Mouse (Mus musculus) heart, embryonic 10.5 days (tissue): Measurements from ENCODE around the gene Nucb2. TPM values are rescaled to one million over a fixed set of nuclear protein-coding genes. Genes with fewer than 3 reads are reported as not detected.
A peak's percentile ranks its signal among the peaks of the same experiment; 100 is the strongest.

Experiments
- DNase-seq: peaks from one replicate; pipeline ENCODE4 v3.0.0-alpha.2; 2017; ENCODE audit warnings: low spot score
- H3K27ac ChIP-seq: fragments of 300-500 bp; sonication (generic); 2 replicates; pipeline ENCODE4 v1.5.1; 2016; ENCODE audit warnings: mild to moderate bottlenecking
- H3K27me3 ChIP-seq: fragments of 300-500 bp; sonication (generic); 2 replicates; pipeline ENCODE4 v1.6.1; 2016; ENCODE audit warnings: mild to moderate bottlenecking; ENCODE audit not compliant: poor library complexity, insufficient read depth, severe bottlenecking
- H3K36me3 ChIP-seq: fragments of 300-500 bp; sonication (generic); 2 replicates; pipeline ENCODE4 v1.6.1; 2016; ENCODE audit warnings: mild to moderate bottlenecking, moderate library complexity
- H3K4me1 ChIP-seq: fragments of 300-500 bp; sonication (generic); 2 replicates; pipeline ENCODE4 v1.6.1; 2016; ENCODE audit warnings: mild to moderate bottlenecking
- H3K4me3 ChIP-seq: fragments of 300-500 bp; sonication (generic); 2 replicates; pipeline ENCODE4 v1.5.1; 2016; ENCODE audit warnings: mild to moderate bottlenecking, moderate library complexity
- H3K9me3 ChIP-seq: fragments of 300-500 bp; sonication (generic); 2 replicates; pipeline ENCODE4 v1.6.1; 2016; ENCODE audit warnings: mild to moderate bottlenecking, moderate library complexity
- WGBS: fragments of 180-500 bp; shearing (Covaris S2); methylation state at CpG from one replicate; pipeline ENCODE4 v1.1.7; 2016; 5-methylcytosine and 5-hydroxymethylcytosine counted together
- polyA plus RNA-seq: library from polyadenylated mRNA; unstranded; fragments of >200 nt; fragmentation: Nextera tagmentation; extraction: Ambion mirVana; gene quantifications from 2 replicates; pipeline ENCODE4 v1.2.1, GENCODE M21; 2016

Nucb2 gene
- polyA plus RNA-seq, 1 experiment from 2014 or later, result 7.1 TPM

- Histone ChIP-seq H3K4me1 (0 out of 2 replicates have a peak, but pooled peaks cover 4% of the 10 kb centered on the region), H3K27ac (no peak overlapping the region), H3K36me3 (no peaks in the 10 kb centered on the region), H3K27me3 (no peaks in the 10 kb centered on the region), H3K4me3 (no peak overlapping the region), H3K9me3 (no peaks in the 10 kb centered on the region)
- no peak for DNase-seq
- 72% methylated on average over 7 of the region's 7 CpGs for WGBS
These were observed 10.7 kb upstream of the Nucb2 start for GRCm38 (mm10) chr7:116493267-116494003.

DNA sequence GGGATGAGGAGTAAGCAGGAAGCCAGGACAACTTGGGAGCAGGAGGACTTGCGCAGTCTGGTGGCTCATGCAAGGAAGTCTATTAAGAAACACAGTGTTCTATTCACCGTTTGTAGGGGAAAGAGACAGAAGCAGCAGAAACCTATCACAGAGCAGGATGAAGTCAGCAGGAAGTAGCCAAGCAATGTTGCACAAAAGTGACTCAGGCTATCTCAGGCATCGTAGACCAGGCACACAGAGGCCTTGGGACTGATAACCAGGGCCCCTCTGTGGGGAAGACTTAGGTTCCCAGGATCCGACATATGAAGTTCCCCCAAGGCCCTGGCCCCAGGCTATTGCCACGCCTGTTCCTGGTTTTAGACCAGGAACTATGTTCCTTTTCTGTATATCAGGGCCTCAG, 9.6 kb upstream of the Nucb2 start:
- no peaks in the 10 kb centered on the region for H3K9me3 ChIP-seq
- 74% methylated on average over 5 of the region's 5 CpGs for WGBS

GRCm38 (mm10) chr7:116496760-116497159, 7.4 kb upstream of the Nucb2 start:
- 87% methylated on average over 4 of the region's 4 CpGs for WGBS
- H3K27ac ChIP-seq, result no peak overlapping the region
- DNase-seq, result no peak

More for the DNA sequence above, 9.6 kb upstream of the Nucb2 start:
- DNase-seq, result no peak
- H3K27me3 ChIP-seq, result no peaks in the 10 kb centered on the region
- no peak overlapping the region for H3K27ac ChIP-seq
- H3K4me1 ChIP-seq, result 0 out of 2 replicates have a peak, but pooled peaks cover 4% of the 10 kb centered on the region
- H3K36me3 ChIP-seq, result no peaks in the 10 kb centered on the region
- no peak overlapping the region for H3K4me3 ChIP-seq

GRCm38 (mm10) chr7:116504818-116505170, 625 bp downstream of the Nucb2 start:
- whole genome bisulfite sequencing, result 5% methylated on average over 6 of the region's 6 CpGs
- DNase-seq, result no peak
- Histone ChIP-seq H3K27me3 (no peaks in the 10 kb centered on the region), H3K4me1 (peaks cover 4% of the 10 kb centered on the region; the same call in 1 of the 2 replicates), H3K9me3 (no peaks in the 10 kb centered on the region), H3K4me3 (peak overlapping the region; percentile 76), H3K27ac (peak overlapping the region; percentile 87), H3K36me3 (0 out of 2 replicates have a peak, but pooled peaks cover 4% of the 10 kb centered on the region)

More at GRCm38 (mm10) chr7:116496760-116497159, 7.4 kb upstream of the Nucb2 start:
- Histone ChIP-seq H3K27me3 (no peaks in the 10 kb centered on the region), H3K4me3 (no peak overlapping the region), H3K4me1 (0 out of 2 replicates have a peak, but pooled peaks cover 4% of the 10 kb centered on the region), H3K36me3 (no peaks in the 10 kb centered on the region), H3K9me3 (no peaks in the 10 kb centered on the region)

DNA sequence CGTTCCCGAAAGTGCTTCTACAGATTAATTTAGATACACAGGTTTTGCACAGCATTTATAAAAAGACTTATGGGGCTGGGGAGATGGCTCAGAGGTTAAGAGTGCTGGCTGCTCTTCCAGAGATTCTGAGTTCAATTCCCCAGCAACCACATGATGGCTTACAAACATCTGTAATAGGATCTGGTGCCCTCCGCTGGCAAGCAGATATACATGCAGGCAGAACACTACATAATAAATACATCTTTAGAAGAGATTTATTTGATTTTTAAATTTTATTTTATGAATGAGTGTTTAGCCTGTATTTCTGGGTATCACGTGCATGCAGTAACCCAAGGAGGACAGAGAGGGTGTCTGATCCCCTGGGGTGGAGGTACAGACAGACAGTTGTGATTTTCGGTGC, 9.9 kb downstream of the Nucb2 start:
- H3K4me3 ChIP-seq, result no peak overlapping the region
- no peak for DNase-seq
- H3K27me3 ChIP-seq, result no peaks in the 10 kb centered on the region
- WGBS, result 85% methylated on average over 5 of the region's 5 CpGs
- peaks cover 27% of the 10 kb centered on the region for H3K4me1 ChIP-seq
- 0 out of 2 replicates have a peak, but pooled peaks cover 7% of the 10 kb centered on the region for H3K36me3 ChIP-seq
- H3K9me3 ChIP-seq, result no peaks in the 10 kb centered on the region
- no peak overlapping the region for H3K27ac ChIP-seq

GRCm38 (mm10) chr7:116514546-116514945, 10.4 kb downstream of the Nucb2 start:
- no peak overlapping the region for H3K4me3 ChIP-seq
- 0 out of 2 replicates have a peak, but pooled peaks cover 5% of the 10 kb centered on the region for H3K36me3 ChIP-seq
- no peak overlapping the region for H3K27ac ChIP-seq
- no peaks in the 10 kb centered on the region for H3K9me3 ChIP-seq
- no peak for DNase-seq
- WGBS, result 73% methylated on average over 9 of the region's 9 CpGs
- peaks cover 27% of the 10 kb centered on the region for H3K4me1 ChIP-seq
- H3K27me3 ChIP-seq, result no peaks in the 10 kb centered on the region

- 84% methylated on average over 7 of the region's 7 CpGs for WGBS
- DNase-seq, result no peak
- no peak overlapping the region for H3K27ac ChIP-seq
- H3K4me1 ChIP-seq, result peaks cover 27% of the 10 kb centered on the region
- H3K36me3 ChIP-seq, result 0 out of 2 replicates have a peak, but pooled peaks cover 2% of the 10 kb centered on the region
- H3K4me3 ChIP-seq, result no peak overlapping the region
- H3K9me3 ChIP-seq, result no peaks in the 10 kb centered on the region
- H3K27me3 ChIP-seq, result no peaks in the 10 kb centered on the region
These were observed 10.9 kb downstream of the Nucb2 start for GRCm38 (mm10) chr7:116515059-116515458.

DNA sequence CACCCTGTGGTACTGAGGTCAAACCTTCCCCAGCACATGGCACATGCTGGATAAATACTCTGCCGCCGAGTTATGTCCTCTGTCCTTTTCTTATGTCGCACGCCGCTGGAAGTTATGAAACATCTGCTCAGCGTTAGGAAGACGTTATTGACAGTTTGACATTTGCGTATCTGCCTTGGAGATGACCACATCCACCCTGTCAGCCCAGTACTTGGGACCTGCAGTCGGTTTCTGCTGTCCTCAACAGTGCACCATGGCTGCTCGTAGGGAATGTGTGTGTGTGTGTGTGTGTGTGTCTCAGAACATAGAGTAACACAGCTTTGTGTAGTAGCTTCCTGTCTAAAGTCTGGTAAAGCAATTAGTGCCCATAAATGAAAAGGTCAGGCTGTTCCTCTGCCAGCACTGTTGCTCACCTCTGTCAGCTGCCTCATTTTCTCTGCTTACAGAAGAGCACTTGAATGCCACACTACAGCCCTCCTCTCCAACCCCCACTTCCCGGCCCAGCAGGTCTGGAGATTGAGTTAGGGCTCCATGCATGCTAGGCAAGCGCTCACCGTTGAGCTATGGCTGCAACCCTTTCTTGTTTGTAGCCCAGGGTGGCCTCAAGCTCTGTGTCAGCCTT, 11.5 kb downstream of the Nucb2 start:
- Histone ChIP-seq H3K27ac (no peak overlapping the region), H3K27me3 (no peaks in the 10 kb centered on the region), H3K4me1 (peaks cover 27% of the 10 kb centered on the region), H3K4me3 (no peak overlapping the region), H3K36me3 (0 out of 2 replicates have a peak, but pooled peaks cover 2% of the 10 kb centered on the region), H3K9me3 (no peaks in the 10 kb centered on the region)
- DNase-seq, result no peak
- 75% methylated on average over 13 of the region's 13 CpGs for WGBS

GRCm38 (mm10) chr7:116517240-116517639, 13.1 kb downstream of the Nucb2 start:
- H3K9me3 ChIP-seq, result no peaks in the 10 kb centered on the region
- peak overlapping the region; percentile 73 for H3K27ac ChIP-seq
- H3K27me3 ChIP-seq, result no peaks in the 10 kb centered on the region
- no peak overlapping the region for H3K4me3 ChIP-seq
- DNase-seq, result no peak
- H3K4me1 ChIP-seq, result peaks cover 27% of the 10 kb centered on the region
- H3K36me3 ChIP-seq, result peaks cover 5% of the 10 kb centered on the region; the same call in 1 of the 2 replicates
- 46% methylated on average over 5 of the region's 5 CpGs for WGBS

DNA sequence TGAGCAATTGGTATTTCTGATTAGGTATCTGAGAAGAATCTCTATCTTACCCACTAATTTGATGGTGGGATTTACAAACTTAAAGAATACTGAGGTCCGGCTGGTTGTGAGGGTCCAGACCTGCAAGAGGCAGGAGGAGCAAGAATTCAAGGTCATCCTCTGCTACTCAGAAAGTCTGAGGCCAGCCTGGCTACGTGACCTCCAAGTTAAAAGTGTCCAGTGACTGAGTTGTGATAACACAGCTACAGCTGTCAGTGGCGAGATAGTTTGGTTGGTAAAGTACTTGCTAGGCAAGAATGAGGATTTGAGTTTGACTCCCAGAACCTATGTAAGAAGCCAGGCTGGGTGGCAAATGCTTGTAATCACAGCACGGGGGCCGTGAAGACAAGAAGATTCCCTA, 14.0 kb downstream of the Nucb2 start:
- WGBS, result 43% methylated on average over 5 of the region's 5 CpGs
- no peaks in the 10 kb centered on the region for H3K9me3 ChIP-seq
- no peaks in the 10 kb centered on the region for H3K27me3 ChIP-seq
- peaks cover 13% of the 10 kb centered on the region; the same call in 1 of the 2 replicates for H3K36me3 ChIP-seq
- H3K27ac ChIP-seq, result peak overlapping the region; percentile 73
- peaks cover 27% of the 10 kb centered on the region for H3K4me1 ChIP-seq
- no peak overlapping the region for H3K4me3 ChIP-seq
- no peak for DNase-seq

DNA sequence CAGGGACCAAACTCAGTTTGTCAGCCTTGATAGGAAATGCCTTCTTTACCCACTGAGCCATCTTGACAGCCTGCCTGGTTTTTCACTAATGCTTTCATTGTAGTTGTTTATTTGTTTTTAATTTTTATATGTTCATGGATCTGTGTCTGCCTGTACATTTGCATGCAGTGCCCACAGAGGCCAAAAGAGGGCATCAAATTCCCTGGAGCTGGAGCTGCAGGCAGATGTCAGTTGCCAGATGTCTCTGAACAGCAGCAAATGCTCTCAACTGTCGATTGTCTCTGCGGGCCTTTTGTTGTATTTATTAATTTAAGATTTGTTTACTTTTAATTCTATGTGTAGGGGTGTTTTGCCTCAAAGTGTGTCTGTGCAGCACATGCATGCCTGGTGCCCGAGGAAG, 15.6 kb downstream of the Nucb2 start:
- no peaks in the 10 kb centered on the region for H3K27me3 ChIP-seq
- no peaks in the 10 kb centered on the region for H3K9me3 ChIP-seq
- no peak for DNase-seq
- no peak overlapping the region for H3K27ac ChIP-seq
- WGBS, result 70% methylated on average over 3 of the region's 3 CpGs
- no peak overlapping the region for H3K4me3 ChIP-seq
- peaks cover 27% of the 10 kb centered on the region for H3K4me1 ChIP-seq
- H3K36me3 ChIP-seq, result peaks cover 30% of the 10 kb centered on the region

- WGBS, result 61% methylated on average over 2 of the region's 2 CpGs
- peaks cover 43% of the 10 kb centered on the region for H3K36me3 ChIP-seq
- H3K27ac ChIP-seq, result no peak overlapping the region
- DNase-seq, result no peak
- no peaks in the 10 kb centered on the region for H3K4me1 ChIP-seq
- no peaks in the 10 kb centered on the region for H3K9me3 ChIP-seq
- H3K27me3 ChIP-seq, result no peaks in the 10 kb centered on the region
- no peak overlapping the region for H3K4me3 ChIP-seq
These were observed 20.4 kb downstream of the Nucb2 start for GRCm38 (mm10) chr7:116524577-116524976.

GRCm38 (mm10) chr7:116529793-116530192, 25.6 kb downstream of the Nucb2 start:
- 69% methylated on average over 4 of the region's 4 CpGs for WGBS
- H3K4me1 ChIP-seq, result no peaks in the 10 kb centered on the region
- no peaks in the 10 kb centered on the region for H3K9me3 ChIP-seq
- H3K36me3 ChIP-seq, result peaks cover 22% of the 10 kb centered on the region
- H3K4me3 ChIP-seq, result no peak overlapping the region
- H3K27me3 ChIP-seq, result no peaks in the 10 kb centered on the region
- H3K27ac ChIP-seq, result no peak overlapping the region
- DNase-seq, result no peak
